Mouse (Mus musculus): ENCODE data around the gene Prdm1.

- TF ChIP-seq CTCF (IDR thresholded peaks at IDR 0.05; ENCODE audit: low read depth, low read length) (no peak), POLR2AphosphoS5 (IDR thresholded peaks at IDR 0.05; ENCODE audit: insufficient replicate concordance, low read depth, low read length) (no peak), GATA1 (IDR thresholded peaks at IDR 0.05; ENCODE audit: borderline replicate concordance, low read length) (no peak)
Observed at GRCm38 (mm10) chr10:44518631-44519030, 9.7 kb downstream of the Prdm1 start.
